Mouse (Mus musculus) layer of hippocampus, adult 18-20 months (tissue): Measurements from ENCODE around the gene Gpr162. TPM values are rescaled to one million over a fixed set of nuclear protein-coding genes. Genes with fewer than 3 reads are reported as not detected.
A peak's percentile ranks its signal among the peaks of the same experiment; 100 is the strongest.

Source experiments
- DNase-seq, 2 experiments: peaks; one replicate each; pipeline ENCODE4 v3.0.0; 2022; ENCODE audit warnings: low spot score in 2 of 2
- total RNA-seq, 2 experiments: library from RNA; stranded (reverse); gene quantifications; 2 replicates each; pipeline ENCODE4 v1.2.3; 2021

Gpr162 gene
- total RNA-seq, 2 experiments from 2014 or later = 183 to 187 TPM

- DNase-seq = no peak
Observed at GRCm38 (mm10) chr6:124883351-124883750, 19.6 kb upstream of the Gpr162 start.

GRCm38 (mm10) chr6:124881821-124882220 is 18.0 kb upstream of the Gpr162 start:
- DNase-seq = no peak

- DNase-seq = no peak
Observed at GRCm38 (mm10) chr6:124879390-124879789, 15.6 kb upstream of the Gpr162 start.

GRCm38 (mm10) chr6:124874348-124874747 is 10.6 kb upstream of the Gpr162 start:
- DNase-seq = no peak

- DNase-seq = no peak
Observed at GRCm38 (mm10) chr6:124866560-124866959, 2.8 kb upstream of the Gpr162 start.

- DNase-seq = no peak
Observed at GRCm38 (mm10) chr6:124865766-124866362, 2.1 kb upstream of the Gpr162 start.

- DNase-seq = peak in 1 of 2 experiments; percentile 32
Observed at GRCm38 (mm10) chr6:124863125-124863657, 592 bp downstream of the Gpr162 start.

- peak in 1 of 2 experiments; percentile 36 for DNase-seq
Observed at GRCm38 (mm10) chr6:124862406-124863124, 1.2 kb downstream of the Gpr162 start.

GRCm38 (mm10) chr6:124861802-124862201 is 2.0 kb downstream of the Gpr162 start:
- no peak for DNase-seq

- DNase-seq = no peak
Observed at GRCm38 (mm10) chr6:124861266-124861665, 2.5 kb downstream of the Gpr162 start.

- DNase-seq = no peak
Observed at GRCm38 (mm10) chr6:124860511-124860910, 3.3 kb downstream of the Gpr162 start.

GRCm38 (mm10) chr6:124859725-124860124 is 4.1 kb downstream of the Gpr162 start:
- peak; percentile 81 to 90 for DNase-seq

GRCm38 (mm10) chr6:124858561-124859318 is 5.0 kb downstream of the Gpr162 start:
- no peak for DNase-seq

GRCm38 (mm10) chr6:124857840-124858530 is 5.8 kb downstream of the Gpr162 start:
- DNase-seq = no peak

GRCm38 (mm10) chr6:124856916-124857839 is 6.6 kb downstream of the Gpr162 start, which contains the start of gene P3h3:
Gene P3h3 (minus strand): TSS chr6:124857752.
- peak; percentile 83 to 84 for DNase-seq

GRCm38 (mm10) chr6:124856321-124856720 is 7.5 kb downstream of the Gpr162 start:
- DNase-seq = peak in 1 of 2 experiments; percentile 58

- no peak for DNase-seq
Observed at GRCm38 (mm10) chr6:124854647-124855046, 9.1 kb downstream of the Gpr162 start.

- DNase-seq = no peak
Observed at GRCm38 (mm10) chr6:124850535-124850934, 13.2 kb downstream of the Gpr162 start.

- DNase-seq = peak; percentile 85 to 96
Observed at GRCm38 (mm10) chr6:124847305-124847704, 16.5 kb downstream of the Gpr162 start.
